Mouse (Mus musculus) bone marrow, adult 2 months (tissue): ENCODE data around the gene Adgrg3. TPM values are rescaled to one million over a fixed set of nuclear protein-coding genes. Genes with fewer than 3 reads are reported as not detected.
A peak's percentile ranks its signal among the peaks of the same experiment; 100 is the strongest.

Experiments
- H3K27ac ChIP-seq: fragments of 200-500 bp; 2 replicates; pipeline ENCODE4 v1.5.1; 2012; ENCODE audit warnings: low read depth, mild to moderate bottlenecking, control low read depth, inconsistent platforms, low read length; ENCODE audit not compliant: control insufficient read depth, poor library complexity, insufficient read depth
- H3K4me1 ChIP-seq: fragments of 200-500 bp; 2 replicates; pipeline ENCODE4 v1.6.1; 2011; ENCODE audit warnings: low read length; ENCODE audit not compliant: control insufficient read depth, insufficient read depth
- H3K4me3 ChIP-seq: fragments of 200-500 bp; replicated peaks from 2 replicates; pipeline ENCODE3; 2011; ENCODE audit warnings: mild to moderate bottlenecking, low read depth, low read length, control low read depth; ENCODE audit not compliant: control insufficient read depth
- CTCF ChIP-seq: fragments of 200-500 bp; IDR thresholded peaks from 2 replicates; pipeline ENCODE4 v1.5.1; 2011; ENCODE audit warnings: low read length, control low read depth; ENCODE audit not compliant: control insufficient read depth, insufficient read depth
- POLR2A ChIP-seq: fragments of 200-500 bp; IDR thresholded peaks from 2 replicates; pipeline ENCODE4 v1.6.1; 2011; ENCODE audit warnings: low read depth, mild to moderate bottlenecking, control low read depth, low read length, borderline replicate concordance; ENCODE audit not compliant: control insufficient read depth
- WGBS: fragments of 180-500 bp; shearing (Covaris S2); methylation state at CpG from one replicate; pipeline ENCODE4 v1.1.7; 2018; 5-methylcytosine and 5-hydroxymethylcytosine counted together
- polyA plus RNA-seq: library from polyadenylated mRNA; stranded (reverse); fragments of >200 nt; gene quantifications from 2 replicates; pipeline ENCODE4 v1.2.4, GENCODE M21; 2011; ENCODE audit warnings: low replicate concordance; ENCODE audit not compliant: missing spikeins, insufficient read depth, insufficient read length

The Adgrg3 gene
- polyA plus RNA-seq, 1 experiment, result 63.0 TPM

GRCm38 (mm10) chr8:95001165-95001564 is 16.3 kb upstream of the Adgrg3 start:
- H3K4me3 ChIP-seq, result no peak overlapping the region
- TF ChIP-seq POLR2A (no peak), CTCF (no peak)
- peaks cover 1% of the 10 kb centered on the region for H3K4me1 ChIP-seq
- no peak overlapping the region for H3K27ac ChIP-seq
- 38% methylated on average over 5 of the region's 5 CpGs for WGBS

- Histone ChIP-seq H3K4me1 (peaks cover 1% of the 10 kb centered on the region), H3K4me3 (no peak overlapping the region), H3K27ac (no peak overlapping the region)
- WGBS, result 7% methylated on average over 7 of the region's 7 CpGs
- TF ChIP-seq POLR2A, result no peak
- TF ChIP-seq CTCF, result peak; percentile 99
These were observed 15.8 kb upstream of the Adgrg3 start for GRCm38 (mm10) chr8:95001655-95002054.

GRCm38 (mm10) chr8:95002089-95002655 is 15.3 kb upstream of the Adgrg3 start:
- no peak for TF ChIP-seq POLR2A
- no peak for TF ChIP-seq CTCF
- H3K27ac ChIP-seq, result no peak overlapping the region
- WGBS, result 56% methylated on average over 8 of the region's 8 CpGs
- H3K4me3 ChIP-seq, result no peak overlapping the region
- peaks cover 1% of the 10 kb centered on the region for H3K4me1 ChIP-seq

- WGBS, result 24% methylated on average over 15 of the region's 15 CpGs
- Histone ChIP-seq H3K4me1 (peaks cover 7% of the 10 kb centered on the region; the same call in 1 of the 2 replicates), H3K4me3 (no peak overlapping the region), H3K27ac (peak overlapping the region; percentile 32; the same call in 1 of the 2 replicates)
- TF ChIP-seq CTCF, result no peak
- TF ChIP-seq POLR2A, result no peak
These were observed 5.0 kb upstream of the Adgrg3 start for GRCm38 (mm10) chr8:95012442-95012919.

- WGBS, result 63% methylated on average over 4 of the region's 4 CpGs
- peaks cover 5% of the 10 kb centered on the region; the same call in 1 of the 2 replicates for H3K4me1 ChIP-seq
- no peak overlapping the region for H3K4me3 ChIP-seq
- TF ChIP-seq POLR2A, result no peak
- no peak for TF ChIP-seq CTCF
- no peak overlapping the region for H3K27ac ChIP-seq
These were observed 1.6 kb upstream of the Adgrg3 start for GRCm38 (mm10) chr8:95015866-95016265.

GRCm38 (mm10) chr8:95016684-95017083 is 808 bp upstream of the Adgrg3 start:
- H3K27ac ChIP-seq, result no peak overlapping the region
- 61% methylated on average over 4 of the region's 4 CpGs for WGBS
- H3K4me3 ChIP-seq, result no peak overlapping the region
- TF ChIP-seq POLR2A, result no peak
- TF ChIP-seq CTCF, result no peak
- H3K4me1 ChIP-seq, result peaks cover 5% of the 10 kb centered on the region; the same call in 1 of the 2 replicates

- 48% methylated on average over 9 of the region's 9 CpGs for WGBS
- peak overlapping the region; percentile 68 for H3K27ac ChIP-seq
- H3K4me3 ChIP-seq, result peak overlapping the region; percentile 70
- no peak for TF ChIP-seq POLR2A
- TF ChIP-seq CTCF, result no peak
- H3K4me1 ChIP-seq, result peaks cover 5% of the 10 kb centered on the region; the same call in 1 of the 2 replicates
These were observed 610 bp downstream of the Adgrg3 start for GRCm38 (mm10) chr8:95017969-95018635.

- no peak for TF ChIP-seq CTCF
- TF ChIP-seq POLR2A, result 0 out of 2 replicates have a peak, but pooled peaks have one; percentile 42
- peak overlapping the region; percentile 56 for H3K4me3 ChIP-seq
- 3% methylated on average over 12 of the region's 12 CpGs for WGBS
- H3K27ac ChIP-seq, result peak overlapping the region; percentile 39
- H3K4me1 ChIP-seq, result peaks cover 7% of the 10 kb centered on the region; the same call in 1 of the 2 replicates
These were observed 2.8 kb downstream of the Adgrg3 start for GRCm38 (mm10) chr8:95020293-95020777.

- H3K27ac ChIP-seq, result peak overlapping the region; percentile 36
- 1% methylated on average over 10 of the region's 10 CpGs for WGBS
- TF ChIP-seq CTCF (no peak), POLR2A (no peak)
- peak overlapping the region; percentile 56 for H3K4me3 ChIP-seq
- H3K4me1 ChIP-seq, result peaks cover 7% of the 10 kb centered on the region; the same call in 1 of the 2 replicates
These were observed 3.3 kb downstream of the Adgrg3 start for GRCm38 (mm10) chr8:95020821-95021220.
